Mouse (Mus musculus) liver, embryonic 16.5 days (tissue): ENCODE results near the gene Gp1ba. TPM values are rescaled to one million over a fixed set of nuclear protein-coding genes. Genes with fewer than 3 reads are reported as not detected.

Experiments
- ATAC-seq: fragments of 200-750 bp; cut with Nextera tagmentation; 2 replicates; pipeline ENCODE4 v1.8.0; 2017; ENCODE audit warnings: low read depth, mild to moderate bottlenecking, moderate number of reproducible peaks, moderate library complexity
- H3K27ac ChIP-seq: fragments of 300-500 bp; sonication (generic); 2 replicates; pipeline ENCODE4 v1.5.1; 2014; ENCODE audit warnings: mild to moderate bottlenecking, low read length
- H3K27me3 ChIP-seq: fragments of 300-500 bp; sonication (generic); 2 replicates; pipeline ENCODE4 v1.6.1; 2014; ENCODE audit warnings: low read depth, low read length, mixed read lengths; ENCODE audit not compliant: control insufficient read depth, insufficient read depth
- H3K36me3 ChIP-seq: fragments of 300-500 bp; sonication (generic); 2 replicates; pipeline ENCODE4 v1.6.1; 2014; ENCODE audit warnings: mild to moderate bottlenecking; ENCODE audit not compliant: control insufficient read depth, insufficient read depth
- H3K4me1 ChIP-seq: fragments of 300-500 bp; sonication (generic); 2 replicates; pipeline ENCODE4 v1.6.1; 2014; ENCODE audit warnings: low read depth, low read length, mixed read lengths; ENCODE audit not compliant: control insufficient read depth
- H3K4me2 ChIP-seq: fragments of 300-500 bp; sonication (generic); 2 replicates; pipeline ENCODE4 v1.6.1; 2014; ENCODE audit warnings: low read depth, low read length, mixed read lengths
- H3K4me3 ChIP-seq: fragments of 300-500 bp; sonication (generic); 2 replicates; pipeline ENCODE4 v1.5.1; 2014; ENCODE audit warnings: low read depth, mild to moderate bottlenecking, low read length
- H3K9ac ChIP-seq: fragments of 300-500 bp; sonication (generic); 2 replicates; pipeline ENCODE4 v1.6.1; 2014; ENCODE audit warnings: low read depth, low read length
- H3K9me3 ChIP-seq: fragments of 300-500 bp; sonication (generic); replicated peaks from 2 replicates; pipeline ENCODE4 v1.6.1; 2016; ENCODE audit warnings: low read length; ENCODE audit not compliant: control insufficient read depth
- WGBS: fragments of 180-500 bp; shearing (Covaris S2); extraction: QIAGEN DNeasy Blood & Tissue Kit; methylation state at CpG from one replicate; pipeline ENCODE4 v1.1.7; 2014; ENCODE audit not compliant: insufficient replicate concordance; 5-methylcytosine and 5-hydroxymethylcytosine counted together
- polyA plus RNA-seq: library from polyadenylated mRNA; unstranded; fragments of >200 nt; fragmentation: Nextera tagmentation; extraction: Ambion mirVana; gene quantifications from 2 replicates; pipeline ENCODE4 v1.2.1, GENCODE M21; 2015

Gene Gp1ba
- polyA plus RNA-seq, 1 experiment from 2014 or later: 3.9 TPM

GRCm38 (mm10) chr11:70623053-70623742 is 15.7 kb upstream of the Gp1ba start:
- no peaks in the 10 kb centered on the region for H3K4me1 ChIP-seq
- no peaks in the 10 kb centered on the region for H3K36me3 ChIP-seq
- H3K27me3 ChIP-seq: no peaks in the 10 kb centered on the region
- no peak for ATAC-seq
- H3K27ac ChIP-seq: no peak overlapping the region
- H3K9ac ChIP-seq: no peak overlapping the region
- H3K4me3 ChIP-seq: no peak overlapping the region
- H3K4me2 ChIP-seq: no peak overlapping the region
- 68% methylated on average over 10 of the region's 10 CpGs for WGBS
- H3K9me3 ChIP-seq: no peaks in the 10 kb centered on the region

GRCm38 (mm10) chr11:70625473-70625872 is 13.4 kb upstream of the Gp1ba start:
- no peaks in the 10 kb centered on the region for H3K4me1 ChIP-seq
- no peaks in the 10 kb centered on the region for H3K9me3 ChIP-seq
- H3K9ac ChIP-seq: no peak overlapping the region
- no peak overlapping the region for H3K4me2 ChIP-seq
- H3K36me3 ChIP-seq: no peaks in the 10 kb centered on the region
- H3K4me3 ChIP-seq: no peak overlapping the region
- WGBS: 31% methylated on average over 4 of the region's 4 CpGs
- ATAC-seq: no peak
- H3K27me3 ChIP-seq: no peaks in the 10 kb centered on the region
- H3K27ac ChIP-seq: no peak overlapping the region

GRCm38 (mm10) chr11:70626877-70627276 is 12.0 kb upstream of the Gp1ba start:
- ATAC-seq: peak; percentile 14; the same call in 1 of the 2 replicates
- WGBS: 58% methylated on average over 4 of the region's 4 CpGs

GRCm38 (mm10) chr11:70628431-70628830 is 10.5 kb upstream of the Gp1ba start:
- no peak overlapping the region for H3K4me3 ChIP-seq
- H3K9me3 ChIP-seq: no peaks in the 10 kb centered on the region
- no peaks in the 10 kb centered on the region for H3K27me3 ChIP-seq
- H3K9ac ChIP-seq: no peak overlapping the region
- no peaks in the 10 kb centered on the region for H3K36me3 ChIP-seq
- no peak overlapping the region for H3K4me2 ChIP-seq
- 44% methylated on average over 2 of the region's 2 CpGs for WGBS
- H3K27ac ChIP-seq: no peak overlapping the region
- ATAC-seq: no peak
- H3K4me1 ChIP-seq: no peaks in the 10 kb centered on the region

More at GRCm38 (mm10) chr11:70626877-70627276, 12.0 kb upstream of the Gp1ba start:
- no peak overlapping the region for H3K4me3 ChIP-seq
- H3K4me1 ChIP-seq: no peaks in the 10 kb centered on the region
- no peaks in the 10 kb centered on the region for H3K27me3 ChIP-seq
- H3K9ac ChIP-seq: no peak overlapping the region
- no peak overlapping the region for H3K27ac ChIP-seq
- no peak overlapping the region for H3K4me2 ChIP-seq
- no peaks in the 10 kb centered on the region for H3K9me3 ChIP-seq
- H3K36me3 ChIP-seq: no peaks in the 10 kb centered on the region

GRCm38 (mm10) chr11:70629557-70629956 is 9.4 kb upstream of the Gp1ba start:
- Histone ChIP-seq H3K36me3 (no peaks in the 10 kb centered on the region), H3K27ac (no peak overlapping the region), H3K9ac (no peak overlapping the region), H3K4me3 (no peak overlapping the region), H3K4me1 (no peaks in the 10 kb centered on the region), H3K9me3 (no peaks in the 10 kb centered on the region), H3K4me2 (no peak overlapping the region), H3K27me3 (no peaks in the 10 kb centered on the region)
- ATAC-seq: no peak
- WGBS: 32% methylated on average over 5 of the region's 5 CpGs

GRCm38 (mm10) chr11:70630129-70630528 is 8.8 kb upstream of the Gp1ba start:
- no peak for ATAC-seq
- H3K27ac ChIP-seq: no peak overlapping the region
- H3K27me3 ChIP-seq: no peaks in the 10 kb centered on the region
- no peak overlapping the region for H3K4me3 ChIP-seq
- H3K9ac ChIP-seq: no peak overlapping the region
- 25% methylated on average over 7 of the region's 7 CpGs for WGBS
- H3K4me2 ChIP-seq: no peak overlapping the region
- no peaks in the 10 kb centered on the region for H3K4me1 ChIP-seq
- H3K36me3 ChIP-seq: no peaks in the 10 kb centered on the region
- no peaks in the 10 kb centered on the region for H3K9me3 ChIP-seq

- Histone ChIP-seq H3K27me3 (no peaks in the 10 kb centered on the region), H3K4me3 (no peak overlapping the region), H3K4me2 (no peak overlapping the region), H3K9ac (no peak overlapping the region), H3K4me1 (peaks cover 26% of the 10 kb centered on the region), H3K36me3 (no peaks in the 10 kb centered on the region), H3K9me3 (no peaks in the 10 kb centered on the region), H3K27ac (no peak overlapping the region)
- ATAC-seq: no peak
- 74% methylated on average over 4 of the region's 4 CpGs for WGBS
Observed at GRCm38 (mm10) chr11:70635601-70636000, 3.3 kb upstream of the Gp1ba start.

GRCm38 (mm10) chr11:70637764-70638163 is 1.2 kb upstream of the Gp1ba start:
- 81% methylated on average over 1 of the region's 1 CpGs for WGBS
- H3K4me3 ChIP-seq: no peak overlapping the region
- peak overlapping the region; percentile 84; the same call in 1 of the 2 replicates for H3K27ac ChIP-seq
- H3K4me1 ChIP-seq: peaks cover 26% of the 10 kb centered on the region
- no peak overlapping the region for H3K9ac ChIP-seq
- ATAC-seq: no peak
- H3K9me3 ChIP-seq: no peaks in the 10 kb centered on the region
- no peaks in the 10 kb centered on the region for H3K27me3 ChIP-seq
- no peaks in the 10 kb centered on the region for H3K36me3 ChIP-seq
- no peak overlapping the region for H3K4me2 ChIP-seq

GRCm38 (mm10) chr11:70638293-70638692 is 629 bp upstream of the Gp1ba start:
- no peak for ATAC-seq
- 45% methylated on average over 1 of the region's 1 CpGs for WGBS
- Histone ChIP-seq H3K4me2 (peak overlapping the region; percentile 56), H3K9ac (peak overlapping the region; percentile 52; the same call in 1 of the 2 replicates), H3K36me3 (no peaks in the 10 kb centered on the region), H3K9me3 (no peaks in the 10 kb centered on the region), H3K27me3 (no peaks in the 10 kb centered on the region), H3K4me3 (peak overlapping the region; percentile 27), H3K27ac (peak overlapping the region; percentile 84), H3K4me1 (peaks cover 26% of the 10 kb centered on the region)
